Mouse (Mus musculus): ENCODE results near the gene Plxdc1.
"Not testable (repeated sequence)": the region's sequence is repeated elsewhere in the genome, so short reads cannot be mapped to it uniquely, and the experiment has no call there.

The Plxdc1 gene

GRCm38 (mm10) chr11:97955146-97955902 is 30.9 kb downstream of the Plxdc1 start:
- DNase-seq: no peak

DNA sequence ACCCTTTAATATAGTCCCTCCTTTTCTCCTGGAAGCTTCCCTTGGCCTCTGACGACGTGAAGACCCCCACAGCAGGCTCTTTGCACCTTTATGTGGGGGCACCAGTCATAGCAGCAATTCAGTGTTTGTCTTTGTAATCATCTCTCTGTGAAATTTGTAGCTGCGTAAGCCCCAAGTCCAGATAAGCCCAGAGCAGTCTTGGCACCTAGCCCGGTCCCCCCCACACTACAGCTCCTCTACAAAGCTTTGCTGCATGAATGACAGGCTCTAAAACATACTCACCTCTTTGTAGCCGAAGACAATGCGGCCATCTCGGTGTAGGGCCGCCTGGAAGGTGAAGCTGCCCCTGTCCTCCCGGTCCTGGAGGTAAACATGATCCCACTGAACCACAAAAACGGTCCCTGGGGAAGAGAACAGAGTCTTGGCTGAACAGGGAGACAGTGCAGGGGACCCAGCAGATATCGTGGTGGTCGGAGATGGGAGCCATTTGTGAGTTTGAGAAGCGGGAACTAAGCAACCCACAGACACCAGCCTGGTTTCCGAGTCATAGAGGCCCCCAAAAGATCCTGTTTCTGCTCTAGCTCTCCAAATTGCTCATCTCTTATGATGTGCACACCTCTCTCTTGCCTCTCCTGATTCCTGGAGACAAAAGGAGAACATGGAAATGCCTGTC is 31.6 kb downstream of the Plxdc1 start:
- DNase-seq: peak; percentile 29

GRCm38 (mm10) chr11:97953939-97954275 is 32.3 kb downstream of the Plxdc1 start:
- no peak for DNase-seq

DNA sequence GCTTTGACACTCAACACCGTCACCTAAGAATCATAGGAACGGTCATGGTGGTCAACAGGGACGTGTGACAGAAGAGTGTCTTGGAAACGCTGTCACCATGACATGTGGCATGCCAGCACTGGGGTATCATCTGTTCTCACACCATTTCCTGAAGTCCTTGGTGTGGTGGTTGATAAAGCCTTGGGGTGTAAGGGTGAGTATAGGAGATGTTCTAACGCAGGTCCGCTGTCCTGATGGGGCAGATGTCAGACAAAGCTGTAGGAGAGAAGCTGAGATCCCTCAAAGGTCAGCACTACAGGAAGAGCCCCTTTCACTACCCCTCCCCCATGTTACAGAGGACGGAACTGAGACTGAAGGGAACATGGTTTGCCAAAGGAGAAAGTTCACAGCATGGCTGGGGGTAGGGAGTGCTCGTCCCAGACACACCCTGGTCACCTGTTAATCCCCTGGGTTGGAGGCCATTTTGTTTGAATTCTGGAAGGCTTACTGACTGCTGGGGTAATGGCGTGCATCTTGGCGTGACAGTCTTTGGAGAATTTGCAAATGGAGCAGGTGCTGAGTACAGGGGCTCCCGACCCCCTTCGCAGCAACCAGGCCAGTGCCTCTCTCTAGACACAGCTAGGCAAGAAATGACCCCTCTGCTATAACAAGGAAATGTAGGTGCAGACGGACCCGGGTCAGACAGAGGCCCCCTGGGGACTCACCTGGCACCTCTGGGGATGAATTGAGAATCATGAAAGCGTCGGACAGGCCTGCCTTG is 32.9 kb downstream of the Plxdc1 start:
- no peak for DNase-seq

- DNase-seq: no peak
Observed at GRCm38 (mm10) chr11:97952367-97953006, 33.8 kb downstream of the Plxdc1 start.

DNA sequence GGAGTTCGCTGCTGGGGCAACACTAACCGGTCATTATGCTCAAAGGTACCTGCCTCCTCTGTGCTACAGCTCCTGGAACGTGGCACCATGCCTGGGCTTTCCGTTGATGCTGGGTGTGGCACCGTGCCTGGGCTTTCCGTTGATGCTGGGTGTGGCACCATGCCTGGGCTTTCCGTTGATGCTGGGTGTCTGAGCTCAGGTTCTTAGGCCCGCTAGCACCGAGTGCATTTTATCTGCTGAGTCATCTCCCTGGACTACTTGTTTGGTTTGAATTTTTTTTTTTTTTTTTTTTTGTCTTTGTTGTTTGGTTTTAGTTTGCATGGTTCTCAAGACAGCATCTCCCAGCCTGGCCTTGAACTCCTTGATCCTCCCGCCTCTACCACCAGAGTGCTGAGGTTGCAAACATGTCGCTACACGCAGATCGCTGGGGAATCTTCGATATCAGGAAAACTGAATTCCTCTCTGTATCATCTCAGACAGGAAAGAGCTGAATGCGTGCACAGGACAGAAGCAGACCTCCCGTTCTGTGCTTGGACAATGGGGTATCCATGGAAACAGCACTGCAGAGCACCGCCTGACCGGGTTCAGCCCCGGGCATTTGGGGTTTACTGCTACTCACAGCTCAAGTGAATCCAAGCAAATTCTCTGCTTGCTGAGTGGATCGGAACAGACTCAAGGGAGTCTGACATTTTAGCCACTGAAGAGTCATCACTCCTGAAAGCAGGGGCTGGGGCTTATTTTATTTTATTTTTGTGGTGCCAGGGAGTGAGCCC is 36.4 kb downstream of the Plxdc1 start:
- DNase-seq: no peak

- DNase-seq: peak; percentile 72
Observed at GRCm38 (mm10) chr11:97947426-97947825, 38.8 kb downstream of the Plxdc1 start.

DNA sequence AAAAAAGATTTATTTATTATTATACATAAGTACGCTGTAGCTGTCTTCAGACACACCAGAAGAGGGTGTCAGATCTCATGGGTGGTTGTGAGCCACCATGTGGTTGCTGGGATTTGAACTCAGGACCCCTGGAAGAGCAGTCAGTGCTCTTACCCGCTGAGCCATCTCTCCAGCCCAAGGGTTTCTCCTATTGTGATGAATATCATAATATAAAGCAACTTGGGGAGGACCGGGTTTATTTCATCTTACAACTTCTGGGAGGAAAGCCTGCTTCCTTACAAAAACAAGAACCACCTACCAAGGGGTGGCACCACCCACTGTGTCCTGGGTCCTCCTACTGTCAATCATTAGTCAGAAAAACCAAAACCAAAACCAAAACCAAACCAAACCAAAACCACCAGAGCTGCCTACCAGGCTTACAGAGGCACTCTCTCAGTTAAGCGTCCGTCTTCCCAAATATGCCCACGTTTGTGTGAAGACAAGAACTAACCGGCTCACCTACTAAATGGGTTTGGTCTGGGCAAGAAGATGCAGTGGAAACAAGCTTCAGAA is 40.4 kb downstream of the Plxdc1 start:
- not testable (repeated sequence) for DNase-seq

DNA sequence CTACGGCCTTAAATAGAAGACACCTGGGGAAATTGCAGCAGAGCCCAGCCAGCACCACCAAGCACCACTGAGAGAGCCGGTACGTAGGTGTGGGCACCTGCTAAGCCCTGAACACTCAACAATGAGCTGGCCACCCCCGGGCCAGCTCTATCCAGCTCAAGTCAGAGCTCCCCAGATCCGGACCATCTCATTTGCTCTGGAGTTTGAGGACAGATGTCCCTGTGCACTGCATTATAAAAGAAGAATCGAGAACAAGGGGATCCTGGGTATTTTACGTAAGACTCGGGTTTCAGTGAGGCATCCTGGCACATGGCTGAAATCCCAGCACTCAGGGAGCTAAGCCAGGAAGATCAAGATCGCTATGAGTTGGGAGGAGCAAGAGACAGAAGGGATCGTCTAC is 41.2 kb downstream of the Plxdc1 start:
- DNase-seq: no peak

DNA sequence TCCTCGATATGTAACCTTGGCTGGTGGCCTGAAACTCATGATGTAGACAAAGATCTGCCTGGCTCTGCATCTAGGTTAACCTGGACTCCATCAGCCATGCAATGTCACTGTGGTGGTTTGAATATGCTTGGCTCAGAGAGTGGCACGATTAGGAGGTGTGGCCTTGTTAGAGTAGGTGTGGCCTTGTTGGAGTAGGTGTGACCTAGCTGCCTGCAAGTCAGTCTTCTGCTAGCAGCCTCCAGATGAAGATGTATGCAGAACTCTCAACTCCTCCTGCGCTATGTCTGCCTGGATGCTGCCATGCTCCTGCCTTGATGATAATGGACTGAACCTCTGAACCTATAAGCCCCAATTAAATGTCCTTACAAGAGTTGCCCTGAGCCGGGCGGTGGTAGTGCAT is 43.0 kb downstream of the Plxdc1 start:
- DNase-seq: no peak

- no peak for DNase-seq
Observed at GRCm38 (mm10) chr11:97942420-97943111, 43.7 kb downstream of the Plxdc1 start.

- DNase-seq: peak; percentile 28
Observed at GRCm38 (mm10) chr11:97937469-97938105, 48.7 kb downstream of the Plxdc1 start.

DNA sequence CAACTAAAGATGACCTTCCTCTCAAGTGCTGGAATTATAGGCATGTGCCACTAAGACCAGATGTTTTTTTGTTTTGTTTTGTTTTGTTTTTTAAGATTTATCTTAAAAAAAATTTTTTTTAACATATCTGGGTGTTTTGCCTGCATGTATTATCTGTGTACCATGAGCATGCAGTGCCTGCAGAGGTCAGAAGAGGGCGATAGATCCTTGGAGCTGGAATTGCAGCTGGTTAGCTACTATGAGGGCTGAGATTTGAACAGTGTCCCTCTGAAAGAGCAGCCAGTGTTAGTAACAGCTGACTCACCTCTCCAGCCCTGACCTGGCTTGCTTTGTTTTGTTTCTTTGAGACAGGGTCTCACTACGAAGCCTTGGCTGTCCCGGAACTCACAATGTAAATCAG is 49.5 kb downstream of the Plxdc1 start:
- DNase-seq: peak; percentile 79

- DNase-seq: no peak
Observed at GRCm38 (mm10) chr11:97935913-97936575, 50.2 kb downstream of the Plxdc1 start.

DNA sequence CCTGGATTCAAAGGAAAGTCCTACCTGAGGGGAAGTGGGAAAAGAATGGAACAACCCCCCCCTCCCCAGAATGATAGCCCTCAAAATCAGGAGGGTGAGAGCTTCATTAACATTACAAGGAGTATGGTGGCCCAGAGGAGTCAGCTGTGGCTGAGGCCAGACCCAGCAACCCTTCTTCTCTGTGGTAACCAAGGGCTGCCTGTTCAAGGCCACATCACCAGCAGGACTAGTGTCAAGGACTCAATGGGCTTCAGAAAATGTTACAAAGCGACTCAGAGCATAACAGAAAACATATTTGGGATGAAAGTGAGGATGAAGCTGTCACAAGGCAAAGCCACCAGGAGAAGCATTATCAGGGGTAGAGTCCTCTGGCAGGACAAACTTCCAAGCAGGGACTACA is 52.7 kb downstream of the Plxdc1 start:
- no peak for DNase-seq

DNA sequence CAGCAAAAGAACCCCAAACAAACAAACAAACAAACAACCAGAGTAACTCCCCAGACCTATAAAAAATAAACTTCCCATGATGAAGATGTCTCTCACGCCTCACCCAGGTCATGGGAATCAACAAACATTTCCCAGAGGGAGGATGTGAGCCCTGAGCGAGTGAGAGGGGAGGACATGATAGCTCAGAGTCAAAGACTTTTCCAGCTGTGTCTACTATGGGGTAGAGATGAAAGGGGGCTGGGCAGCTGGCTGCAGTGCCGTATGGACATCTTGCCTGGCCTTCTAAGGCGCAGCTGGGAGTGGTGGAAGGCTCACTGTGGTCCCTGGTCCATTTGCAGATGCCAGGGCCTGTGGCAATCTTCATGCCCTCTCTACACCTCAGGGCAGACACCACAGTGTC is 57.3 kb downstream of the Plxdc1 start:
- no peak for DNase-seq

DNA sequence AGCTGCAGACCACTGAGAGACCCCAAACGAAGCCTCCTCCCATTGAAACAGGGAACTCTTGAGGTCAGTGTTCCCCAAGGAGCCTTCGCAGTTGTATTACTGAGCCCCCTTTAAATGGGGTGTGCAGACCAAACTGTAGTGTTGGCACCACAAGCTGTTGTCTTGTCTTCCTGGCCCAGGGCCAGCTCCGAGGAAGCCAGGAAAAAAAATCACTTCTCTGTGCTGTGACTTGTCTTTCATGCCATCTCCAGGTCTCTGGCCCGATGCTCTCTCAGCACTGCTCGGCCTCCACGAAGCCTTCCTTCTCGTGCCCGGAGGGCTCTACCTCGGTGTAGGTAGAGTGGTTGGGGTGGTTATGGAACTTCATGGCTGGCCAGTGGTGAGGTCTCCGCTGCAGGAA is 62.0 kb downstream of the Plxdc1 start:
- DNase-seq: no peak

GRCm38 (mm10) chr11:97923639-97924038 is 62.6 kb downstream of the Plxdc1 start:
- no peak for DNase-seq

DNA sequence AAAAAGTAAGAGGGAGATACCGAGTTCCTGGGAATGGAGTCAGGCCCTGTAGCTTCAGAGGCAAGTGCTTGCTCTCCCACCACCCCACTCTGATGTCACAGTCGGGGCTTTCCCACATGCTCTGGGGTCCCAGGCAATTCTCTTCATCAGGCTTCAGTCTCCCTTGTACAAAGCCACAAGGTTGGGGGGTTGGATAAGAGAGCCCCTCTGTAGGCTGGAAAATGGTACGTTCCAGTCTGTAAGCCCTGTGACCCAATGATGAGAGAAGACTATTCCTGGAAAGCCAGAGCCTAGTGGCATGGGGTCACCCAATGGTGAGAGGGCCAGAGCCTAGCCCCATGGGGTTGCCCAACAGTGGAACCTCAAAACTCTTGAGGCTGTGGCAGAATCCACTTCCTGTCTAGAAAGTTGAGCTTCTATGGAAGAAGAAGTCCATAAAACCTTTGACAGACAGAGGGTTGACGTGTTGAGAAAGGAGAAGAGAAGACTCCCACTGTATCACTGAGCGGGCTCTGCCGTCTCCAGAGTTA is 70.2 kb downstream of the Plxdc1 start:
- no peak for DNase-seq

GRCm38 (mm10) chr11:97915471-97915870 is 70.8 kb downstream of the Plxdc1 start:
- no peak for DNase-seq
